Mouse (Mus musculus): ENCODE measurements around the gene Snai3. TPM values are rescaled to one million over a fixed set of nuclear protein-coding genes. Genes with fewer than 3 reads are reported as not detected.

Snai3 gene
- polyA plus RNA-seq, 1 experiment from 2014 or later, result not detected

DNA sequence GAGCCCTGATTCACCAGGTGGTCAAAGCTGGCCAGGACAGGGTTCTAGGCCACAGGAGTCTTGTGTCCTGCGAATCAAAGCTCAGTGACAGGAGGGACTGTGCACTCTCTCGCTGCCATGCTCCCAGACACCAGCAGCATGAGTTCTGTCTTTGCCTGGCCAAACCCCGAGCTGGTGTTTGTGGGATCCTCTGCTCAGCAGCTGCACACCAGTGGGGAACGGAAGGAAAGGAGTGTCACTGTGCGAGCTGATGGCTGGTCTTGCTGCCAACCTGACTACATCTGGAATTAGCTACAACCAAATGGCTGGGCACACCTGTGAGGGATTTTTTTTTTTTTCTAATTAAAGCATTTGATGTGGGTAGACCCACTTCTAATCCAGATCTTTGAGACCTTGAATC, 10.2 kb upstream of the Snai3 start:
- Histone ChIP-seq H3K27me3 (no peaks in the 10 kb centered on the region), H3K36me3 (peaks cover 50% of the 10 kb centered on the region), H3K4me2 (replicated peaks) (no peak overlapping the region), H3K9ac (no peak overlapping the region), H3K9me3 (replicated peaks) (no peaks in the 10 kb centered on the region), H3K4me3 (no peak overlapping the region), H3K4me1 (peaks cover 15% of the 10 kb centered on the region), H3K27ac (no peak overlapping the region)
- ATAC-seq (ENCODE audit: low FRiP score), result no peak
- WGBS, result 83% methylated on average over 5 of the region's 5 CpGs

DNA sequence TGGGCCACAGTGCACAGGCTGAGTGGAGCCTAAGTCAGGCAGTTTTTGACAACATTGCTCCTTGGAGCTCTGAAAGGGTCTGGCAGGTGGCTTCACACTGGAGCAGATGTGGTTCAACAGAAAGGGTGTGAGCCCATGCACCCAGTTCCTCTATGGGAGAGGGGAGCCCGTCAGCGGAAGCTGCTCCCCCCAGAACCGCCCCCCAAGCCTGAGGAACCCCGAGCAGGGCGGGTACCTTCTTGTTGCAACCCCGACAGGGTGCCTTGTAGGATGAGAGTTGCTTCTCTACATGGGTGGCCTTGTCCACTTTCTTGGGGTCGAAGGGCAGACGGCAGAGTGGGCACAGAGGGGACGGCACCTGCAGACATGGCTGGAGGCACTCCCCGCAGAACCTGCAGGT, 9.4 kb upstream of the Snai3 start:
- ATAC-seq (ENCODE audit: low FRiP score), result no peak
- 94% methylated on average over 10 of the region's 10 CpGs for WGBS

DNA sequence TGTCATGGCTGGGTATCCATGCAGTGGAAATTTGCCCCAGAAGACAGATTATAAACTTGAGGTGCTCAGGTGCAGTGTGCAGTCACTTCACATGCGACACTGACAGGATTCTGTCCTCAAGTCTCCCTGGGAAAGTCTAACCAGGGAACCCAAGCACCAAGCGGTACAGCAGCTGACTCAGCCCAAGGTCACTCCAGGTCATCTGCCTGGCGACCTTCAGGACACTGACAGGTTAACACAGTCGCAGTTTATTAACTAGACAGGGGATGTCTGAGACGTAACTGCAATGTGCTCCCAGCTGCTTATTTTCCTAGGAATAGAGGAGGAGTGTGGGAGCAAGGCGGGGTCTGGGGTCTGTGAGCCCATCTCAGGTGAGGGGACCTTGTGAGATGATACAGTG, 8.9 kb upstream of the Snai3 start:
- H3K9me3 ChIP-seq (replicated peaks), result no peaks in the 10 kb centered on the region
- H3K4me2 ChIP-seq (replicated peaks), result no peak overlapping the region
- no peak for ATAC-seq (ENCODE audit: low FRiP score)
- 0 out of 2 replicates have a peak, but pooled peaks cover under 1% of the 10 kb centered on the region for H3K27me3 ChIP-seq
- no peak overlapping the region for H3K4me3 ChIP-seq
- no peak overlapping the region for H3K9ac ChIP-seq
- peaks cover 6% of the 10 kb centered on the region; the same call in 1 of the 2 replicates for H3K4me1 ChIP-seq
- 81% methylated on average over 6 of the region's 6 CpGs for WGBS
- peaks cover 55% of the 10 kb centered on the region for H3K36me3 ChIP-seq
- no peak overlapping the region for H3K27ac ChIP-seq

More for the DNA sequence above, 9.4 kb upstream of the Snai3 start:
- peaks cover 12% of the 10 kb centered on the region for H3K4me1 ChIP-seq
- H3K9me3 ChIP-seq (replicated peaks), result no peaks in the 10 kb centered on the region
- no peak overlapping the region for H3K9ac ChIP-seq
- no peak overlapping the region for H3K4me3 ChIP-seq
- peaks cover 55% of the 10 kb centered on the region for H3K36me3 ChIP-seq
- no peak overlapping the region for H3K4me2 ChIP-seq (replicated peaks)
- no peak overlapping the region for H3K27ac ChIP-seq
- H3K27me3 ChIP-seq, result no peaks in the 10 kb centered on the region

DNA sequence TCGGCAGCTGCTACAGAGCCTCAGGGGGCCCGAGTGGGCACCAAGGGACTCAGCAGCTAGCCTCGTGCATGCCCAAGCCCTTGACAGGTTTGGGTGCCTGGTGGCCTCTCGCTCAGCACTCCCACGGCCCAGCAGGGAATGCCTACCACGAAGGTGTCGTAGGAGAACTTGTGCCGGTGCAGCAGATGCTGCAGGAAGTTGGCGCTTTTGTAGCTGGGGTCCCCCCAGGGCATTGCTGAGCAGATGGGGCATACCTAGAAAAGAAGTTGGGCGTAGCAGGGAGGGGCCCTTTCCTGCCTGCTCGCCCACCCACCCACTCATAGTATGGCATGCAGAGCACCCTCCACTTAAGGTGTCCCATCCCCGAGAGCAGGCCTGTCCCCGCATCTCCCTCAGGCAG, 7.3 kb upstream of the Snai3 start:
- H3K9ac ChIP-seq, result no peak overlapping the region
- no peak overlapping the region for H3K4me2 ChIP-seq (replicated peaks)
- H3K4me1 ChIP-seq, result 0 out of 2 replicates have a peak, but pooled peaks cover 2% of the 10 kb centered on the region
- no peak overlapping the region for H3K27ac ChIP-seq
- ATAC-seq (ENCODE audit: low FRiP score), result no peak
- H3K4me3 ChIP-seq, result no peak overlapping the region
- H3K9me3 ChIP-seq (replicated peaks), result no peaks in the 10 kb centered on the region
- WGBS, result 93% methylated on average over 13 of the region's 13 CpGs
- H3K27me3 ChIP-seq, result peaks cover 15% of the 10 kb centered on the region
- peaks cover 50% of the 10 kb centered on the region for H3K36me3 ChIP-seq

DNA sequence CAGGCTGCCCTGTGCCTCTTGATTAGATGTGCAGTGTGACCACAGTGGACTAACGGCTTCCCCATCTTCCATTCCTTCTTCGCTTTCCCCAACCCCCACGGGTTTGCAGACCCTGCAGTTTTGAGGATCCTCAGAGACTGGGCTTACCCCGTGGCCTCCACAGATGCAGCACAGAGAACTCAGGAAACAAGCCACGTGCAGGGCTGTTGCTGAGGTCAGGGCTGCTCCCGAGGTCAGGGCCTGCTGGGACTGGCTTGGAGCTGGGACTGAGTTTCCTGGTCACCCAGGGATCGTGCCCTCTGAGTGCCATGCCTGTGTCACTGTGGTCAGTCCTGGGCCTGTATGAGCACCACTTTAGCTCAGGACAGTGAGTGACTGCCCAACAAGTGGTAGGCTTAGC, 4.5 kb upstream of the Snai3 start:
- peaks cover 44% of the 10 kb centered on the region for H3K27me3 ChIP-seq
- no peak overlapping the region for H3K9ac ChIP-seq
- no peak for ATAC-seq (ENCODE audit: low FRiP score)
- no peak overlapping the region for H3K4me3 ChIP-seq
- peaks cover 14% of the 10 kb centered on the region for H3K4me1 ChIP-seq
- H3K27ac ChIP-seq, result no peak overlapping the region
- no peaks in the 10 kb centered on the region for H3K9me3 ChIP-seq (replicated peaks)
- 68% methylated on average over 7 of the region's 7 CpGs for WGBS
- H3K4me2 ChIP-seq (replicated peaks), result no peak overlapping the region
- H3K36me3 ChIP-seq, result peaks cover 43% of the 10 kb centered on the region

DNA sequence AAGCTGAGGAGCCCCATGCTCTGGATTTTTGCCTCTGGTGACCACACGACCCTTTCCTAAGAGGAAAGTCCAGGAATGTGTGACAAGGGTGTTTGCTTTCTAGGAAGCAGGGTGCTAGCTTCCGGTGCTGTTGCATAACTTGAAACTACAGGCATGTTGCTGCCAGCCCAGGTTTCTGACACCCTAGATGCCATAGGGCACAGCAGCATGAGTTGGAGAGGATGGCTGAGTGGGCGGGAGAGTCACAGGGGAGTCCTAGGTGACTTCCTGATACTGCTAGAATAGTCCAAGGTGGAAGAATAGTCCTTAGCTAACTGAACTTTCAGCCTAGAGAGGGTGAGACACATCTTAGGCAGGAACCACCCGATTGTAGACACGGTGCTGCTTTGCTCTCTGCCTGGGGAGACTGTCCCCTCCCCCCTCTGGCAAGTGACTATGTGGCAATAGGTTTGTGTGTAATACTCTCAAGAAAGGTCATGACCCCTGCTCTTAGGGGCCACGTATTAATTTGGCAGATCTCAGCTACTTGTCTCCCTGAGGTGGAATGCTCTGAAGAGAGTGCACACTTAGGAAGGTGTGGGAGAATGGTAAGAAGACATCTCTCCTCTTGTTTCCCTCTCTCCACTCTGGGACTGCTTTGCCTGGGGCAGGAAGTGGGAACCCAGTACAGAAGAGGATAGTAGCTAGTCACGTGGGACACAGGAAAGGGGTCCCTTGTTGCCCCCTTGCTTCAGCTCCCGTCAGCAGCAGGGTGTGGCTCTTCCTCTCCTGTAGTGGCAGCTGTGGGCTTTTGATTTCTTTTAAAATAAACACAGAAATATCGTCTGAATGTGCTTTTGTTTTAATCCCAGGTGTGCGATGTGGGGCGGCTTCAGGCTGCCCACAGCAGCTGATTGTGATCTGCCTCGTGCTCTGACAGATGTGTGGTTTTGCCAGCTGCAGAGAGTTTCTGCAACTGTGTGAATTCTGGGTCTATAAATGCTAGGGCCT, 3.4 kb upstream of the Snai3 start:
- peaks cover 54% of the 10 kb centered on the region for H3K27me3 ChIP-seq
- no peak overlapping the region for H3K9ac ChIP-seq
- H3K4me3 ChIP-seq, result no peak overlapping the region
- H3K36me3 ChIP-seq, result peaks cover 33% of the 10 kb centered on the region
- no peak for ATAC-seq (ENCODE audit: low FRiP score)
- H3K4me2 ChIP-seq (replicated peaks), result no peak overlapping the region
- no peak overlapping the region for H3K27ac ChIP-seq
- peaks cover 15% of the 10 kb centered on the region for H3K4me1 ChIP-seq
- WGBS, result 69% methylated on average over 12 of the region's 12 CpGs
- no peaks in the 10 kb centered on the region for H3K9me3 ChIP-seq (replicated peaks)

DNA sequence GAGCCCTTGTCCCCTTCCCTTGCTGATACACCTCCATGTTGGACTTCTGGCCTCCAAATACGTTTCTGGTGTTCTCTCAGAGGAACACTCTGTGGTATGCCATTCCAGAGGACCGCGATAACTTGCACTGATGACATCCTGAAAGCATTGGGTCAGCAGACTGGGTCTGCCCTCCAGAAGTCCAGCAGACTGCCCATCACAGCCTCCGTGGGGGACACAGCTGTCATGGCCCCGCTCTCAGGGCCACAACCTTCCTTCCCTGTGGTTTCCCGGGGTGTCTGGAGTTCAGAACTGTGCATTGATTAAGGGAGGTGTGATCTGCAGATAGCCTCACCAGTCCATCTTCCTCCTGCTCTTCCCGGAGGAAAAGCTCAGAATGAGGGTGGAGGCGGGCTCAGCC, 2.0 kb upstream of the Snai3 start:
- no peaks in the 10 kb centered on the region for H3K9me3 ChIP-seq (replicated peaks)
- peaks cover 22% of the 10 kb centered on the region for H3K36me3 ChIP-seq
- H3K27me3 ChIP-seq, result peaks cover 66% of the 10 kb centered on the region
- no peak overlapping the region for H3K27ac ChIP-seq
- 63% methylated on average over 8 of the region's 8 CpGs for WGBS
- peaks cover 15% of the 10 kb centered on the region for H3K4me1 ChIP-seq
- ATAC-seq (ENCODE audit: low FRiP score), result no peak
- no peak overlapping the region for H3K4me3 ChIP-seq
- H3K4me2 ChIP-seq (replicated peaks), result no peak overlapping the region
- H3K9ac ChIP-seq, result no peak overlapping the region

DNA sequence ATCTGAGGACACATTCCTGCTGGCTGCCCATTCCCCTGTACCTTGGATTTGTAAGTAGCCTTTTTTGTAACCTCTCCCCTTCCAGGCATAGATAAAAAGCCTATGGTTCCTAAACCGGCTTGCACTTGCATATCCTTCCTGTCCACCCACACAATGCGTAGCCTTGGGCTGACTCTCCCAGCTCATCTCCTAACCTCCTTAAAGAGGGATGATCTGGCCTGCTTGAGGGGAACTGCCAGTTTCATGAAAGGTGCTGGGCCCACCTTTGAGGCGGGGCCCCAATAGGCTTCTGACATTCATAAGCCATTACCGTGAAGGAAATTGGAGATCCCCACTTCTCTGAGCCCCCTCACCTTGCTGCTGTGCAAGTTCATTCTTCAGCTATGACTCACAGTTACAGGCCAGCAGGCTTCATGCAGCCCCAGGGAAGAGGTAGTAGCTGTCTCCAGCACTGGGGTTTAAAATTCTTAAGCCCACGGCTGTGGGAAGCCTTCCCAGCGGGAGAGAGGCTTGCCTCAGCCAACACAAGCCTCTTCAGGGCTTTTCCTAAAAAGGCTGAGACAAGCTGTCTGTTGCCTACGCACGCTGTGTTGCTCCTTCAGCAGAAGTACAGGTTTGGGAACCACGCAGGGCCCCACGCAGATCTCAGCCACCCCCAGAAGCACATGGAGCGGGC, 1.1 kb upstream of the Snai3 start:
- H3K4me3 ChIP-seq, result no peak overlapping the region
- H3K4me1 ChIP-seq, result peaks cover 15% of the 10 kb centered on the region
- H3K27me3 ChIP-seq, result peaks cover 74% of the 10 kb centered on the region
- H3K27ac ChIP-seq, result no peak overlapping the region
- no peaks in the 10 kb centered on the region for H3K9me3 ChIP-seq (replicated peaks)
- no peak for ATAC-seq (ENCODE audit: low FRiP score)
- peaks cover 14% of the 10 kb centered on the region for H3K36me3 ChIP-seq
- H3K9ac ChIP-seq, result no peak overlapping the region
- H3K4me2 ChIP-seq (replicated peaks), result no peak overlapping the region
- 56% methylated on average over 11 of the region's 11 CpGs for WGBS

DNA sequence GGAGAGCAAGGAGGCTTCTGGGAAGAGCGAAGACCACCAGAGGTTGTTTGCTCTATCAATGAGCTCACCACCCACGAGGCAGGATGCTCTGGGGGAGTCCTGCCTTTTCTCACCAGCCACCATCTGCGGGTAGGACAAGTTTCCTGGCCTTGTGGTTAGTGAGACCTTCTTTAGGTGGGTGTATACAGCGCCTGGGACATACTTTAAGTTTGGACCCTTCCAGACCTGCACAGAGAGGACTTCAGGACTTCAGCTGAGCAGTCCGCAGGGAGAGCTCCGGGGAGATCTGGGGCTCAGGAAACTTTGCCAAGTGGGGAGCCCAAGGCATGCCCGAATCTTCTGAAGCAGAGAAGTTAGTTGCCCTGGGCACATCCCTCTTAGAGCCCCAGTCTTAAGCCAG, 543 bp downstream of the Snai3 start:
- Histone ChIP-seq H3K27me3 (peaks cover 86% of the 10 kb centered on the region), H3K9ac (0 out of 2 replicates have a peak overlapping the region, but pooled peaks have one; percentile 24), H3K4me2 (replicated peaks) (peak overlapping the region; percentile 57), H3K4me1 (peaks cover 15% of the 10 kb centered on the region), H3K9me3 (replicated peaks) (no peaks in the 10 kb centered on the region), H3K27ac (no peak overlapping the region), H3K4me3 (peak overlapping the region; percentile 29), H3K36me3 (no peaks in the 10 kb centered on the region)
- 23% methylated on average over 7 of the region's 7 CpGs for WGBS
- ATAC-seq (ENCODE audit: low FRiP score), result no peak

DNA sequence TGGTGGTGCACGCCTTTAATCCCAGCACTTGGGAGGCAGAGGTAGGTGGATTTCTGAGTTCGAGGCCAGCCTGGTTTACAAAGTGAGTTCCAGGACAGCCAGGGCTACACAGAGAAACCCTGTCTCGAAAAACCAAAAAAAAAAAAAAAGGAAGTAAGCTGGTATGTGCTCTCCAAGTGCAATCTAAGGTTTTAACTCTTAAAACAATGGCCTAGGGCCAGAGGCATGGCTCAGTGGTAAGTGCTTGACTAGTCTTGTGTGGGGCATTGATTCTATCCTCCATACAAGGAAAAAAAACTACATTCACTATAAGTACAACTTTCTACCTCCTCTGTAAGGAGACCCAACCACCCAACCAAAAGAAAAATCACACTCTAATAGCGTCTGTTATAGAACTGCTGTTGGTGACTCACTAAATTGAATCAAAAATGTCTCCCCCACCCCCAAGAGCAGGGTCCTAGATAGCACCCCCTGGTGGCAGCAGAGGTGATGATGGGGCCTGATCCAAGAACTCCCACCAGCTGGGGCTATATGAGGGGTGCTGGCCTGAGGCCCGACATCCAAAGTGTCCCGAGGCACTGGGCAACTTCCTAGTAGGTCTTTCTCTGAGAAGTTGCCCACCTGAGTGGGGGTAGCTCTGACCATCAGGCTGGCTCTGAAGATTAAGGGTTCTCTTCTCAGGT, 1.2 kb downstream of the Snai3 start:
- Histone ChIP-seq H3K9ac (no peak overlapping the region), H3K27me3 (peaks cover 91% of the 10 kb centered on the region), H3K9me3 (replicated peaks) (no peaks in the 10 kb centered on the region), H3K4me2 (replicated peaks) (no peak overlapping the region), H3K4me1 (peaks cover 15% of the 10 kb centered on the region), H3K27ac (no peak overlapping the region), H3K4me3 (no peak overlapping the region), H3K36me3 (no peaks in the 10 kb centered on the region)
- ATAC-seq (ENCODE audit: low FRiP score), result no peak
- WGBS, result 57% methylated on average over 6 of the region's 6 CpGs

DNA sequence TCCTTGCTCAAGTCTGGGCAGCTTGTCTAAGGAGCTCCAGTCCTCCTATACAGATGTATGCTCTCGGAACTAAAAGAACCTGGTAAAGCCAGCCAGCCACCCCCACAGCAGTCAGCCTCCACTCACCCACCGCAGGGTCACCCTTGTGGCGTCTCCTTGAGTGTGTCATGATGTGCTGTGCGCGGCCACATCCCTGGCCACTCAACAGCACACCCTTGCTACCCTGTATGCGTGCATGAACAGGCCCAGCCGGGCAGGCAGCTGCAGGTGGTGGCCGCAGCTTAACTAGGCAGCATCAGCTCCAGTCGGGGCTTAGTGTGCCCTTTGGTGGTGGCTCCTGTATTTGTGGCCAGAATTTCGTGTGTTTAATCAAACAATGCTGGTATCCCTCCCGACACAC, 3.4 kb downstream of the Snai3 start:
- no peak for ATAC-seq (ENCODE audit: low FRiP score)
- Histone ChIP-seq H3K27ac (no peak overlapping the region), H3K9ac (no peak overlapping the region), H3K27me3 (peaks cover 73% of the 10 kb centered on the region), H3K36me3 (no peaks in the 10 kb centered on the region), H3K4me2 (replicated peaks) (no peak overlapping the region), H3K4me1 (peaks cover 15% of the 10 kb centered on the region), H3K9me3 (replicated peaks) (no peaks in the 10 kb centered on the region), H3K4me3 (no peak overlapping the region)
- 81% methylated on average over 11 of the region's 11 CpGs for WGBS

DNA sequence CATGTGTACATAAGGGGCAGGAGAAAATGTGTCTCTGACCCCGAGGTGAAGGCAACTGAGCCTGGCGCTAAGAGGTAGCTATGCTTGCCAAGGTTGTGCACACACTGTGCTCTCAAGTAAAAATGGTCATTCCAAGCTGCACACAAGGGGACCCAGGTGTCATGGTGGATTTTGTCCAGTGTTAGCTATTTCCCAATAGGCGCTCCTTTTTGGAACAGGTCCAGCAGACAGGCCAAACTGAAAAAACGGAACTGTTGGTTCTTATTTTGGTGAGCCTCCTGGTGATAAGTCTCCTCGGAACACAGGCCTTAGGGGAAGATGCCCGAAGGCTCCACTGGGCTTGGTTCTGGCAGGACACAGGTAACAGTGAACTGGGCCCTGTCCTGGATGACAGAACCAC, 6.1 kb downstream of the Snai3 start:
- no peak for ATAC-seq (ENCODE audit: low FRiP score)
- Histone ChIP-seq H3K9ac (no peak overlapping the region), H3K27me3 (peaks cover 45% of the 10 kb centered on the region), H3K9me3 (replicated peaks) (no peaks in the 10 kb centered on the region), H3K4me1 (no peaks in the 10 kb centered on the region), H3K4me3 (no peak overlapping the region), H3K36me3 (no peaks in the 10 kb centered on the region), H3K4me2 (replicated peaks) (no peak overlapping the region), H3K27ac (no peak overlapping the region)
- 89% methylated on average over 6 of the region's 6 CpGs for WGBS
